Mouse (Mus musculus): ENCODE measurements around the gene Mrpl45. TPM values are rescaled to one million over a fixed set of nuclear protein-coding genes. Genes with fewer than 3 reads are reported as not detected.

Gene Mrpl45
- polyA plus RNA-seq, 1 experiment from 2014 or later: 44.6 TPM

Other genes starting within 250 kb of the Mrpl45 start
- 0.07 TPM in 1 of 2 replicates, not detected in the other for gene Tbx21, start 200.4 kb upstream of the Mrpl45 start, polyA plus RNA-seq (2015; fragmentation: Nextera tagmentation; extraction: Ambion mirVana)
- gene Tbkbp1, start 164.2 kb upstream of the Mrpl45 start, polyA plus RNA-seq (2015; fragmentation: Nextera tagmentation; extraction: Ambion mirVana): 7.9 and 8.6 TPM in 2 replicates
- gene Kpnb1, start 127.8 kb upstream of the Mrpl45 start, polyA plus RNA-seq (2015; fragmentation: Nextera tagmentation; extraction: Ambion mirVana): 50.5 and 52.5 TPM in 2 replicates
- gene Npepps, start 35.1 kb upstream of the Mrpl45 start, polyA plus RNA-seq (2015; fragmentation: Nextera tagmentation; extraction: Ambion mirVana): 73.6 and 76.0 TPM in 2 replicates
- gene Gpr179, start 36.4 kb downstream of the Mrpl45 start, polyA plus RNA-seq (2015; fragmentation: Nextera tagmentation; extraction: Ambion mirVana): 0.07 and 0.16 TPM in 2 replicates
- 3.4 and 3.6 TPM in 2 replicates for gene Socs7, start 46.8 kb downstream of the Mrpl45 start, polyA plus RNA-seq (2015; fragmentation: Nextera tagmentation; extraction: Ambion mirVana)
- 7.0 and 7.4 TPM in 2 replicates for gene Arhgap23, start 99.8 kb downstream of the Mrpl45 start, polyA plus RNA-seq (2015; fragmentation: Nextera tagmentation; extraction: Ambion mirVana)
- gene 4933428G20Rik, start 184.6 kb downstream of the Mrpl45 start, polyA plus RNA-seq (2015; fragmentation: Nextera tagmentation; extraction: Ambion mirVana): 0.70 and 0.87 TPM in 2 replicates

All from lung, embryonic 15.5 days (tissue).